Mouse (Mus musculus) hindbrain, postnatal 0 days (tissue): ENCODE measurements around the gene Bod1l. TPM values are rescaled to one million over a fixed set of nuclear protein-coding genes. Genes with fewer than 3 reads are reported as not detected.
A peak's percentile ranks its signal among the peaks of the same experiment; 100 is the strongest.

Experiments
- ATAC-seq: fragments of 200-750 bp; cut with Nextera tagmentation; 2 replicates; pipeline ENCODE4 v1.8.0; 2017; ENCODE audit warnings: mild to moderate bottlenecking, moderate TSS enrichment, moderate library complexity
- DNase-seq: peaks from one replicate; pipeline ENCODE4 v3.0.0-alpha.2; 2015; ENCODE audit warnings: low spot score
- H3K27ac ChIP-seq: fragments of 300-500 bp; sonication (generic); 2 replicates; pipeline ENCODE4 v1.5.1; 2014; ENCODE audit warnings: mild to moderate bottlenecking
- H3K27me3 ChIP-seq: fragments of 300-500 bp; sonication (generic); 2 replicates; pipeline ENCODE4 v1.6.1; 2014; ENCODE audit warnings: low read length, mixed read lengths; ENCODE audit not compliant: insufficient read depth
- H3K36me3 ChIP-seq: fragments of 300-500 bp; sonication (generic); 2 replicates; pipeline ENCODE4 v1.6.1; 2014; ENCODE audit warnings: low read length, mixed read lengths; ENCODE audit not compliant: insufficient read depth
- H3K4me1 ChIP-seq: fragments of 300-500 bp; sonication (generic); 2 replicates; pipeline ENCODE4 v1.6.1; 2014; ENCODE audit warnings: antibody characterized with exemption, low read length, mixed read lengths; ENCODE audit not compliant: insufficient read depth
- H3K4me2 ChIP-seq: fragments of 300-500 bp; sonication (generic); 2 replicates; pipeline ENCODE4 v1.6.1; 2014; ENCODE audit warnings: low read depth, mild to moderate bottlenecking, low read length, moderate library complexity, mixed read lengths
- H3K4me3 ChIP-seq: fragments of 300-500 bp; sonication (generic); 2 replicates; pipeline ENCODE4 v1.5.1; 2014; ENCODE audit warnings: low read length
- H3K9ac ChIP-seq: fragments of 300-500 bp; sonication (generic); replicated peaks from 2 replicates; pipeline ENCODE4 v1.6.1; 2014; ENCODE audit warnings: mild to moderate bottlenecking, low read length, moderate library complexity, mixed read lengths
- H3K9me3 ChIP-seq: fragments of 300-500 bp; sonication (generic); 2 replicates; pipeline ENCODE4 v1.6.1; 2016; ENCODE audit warnings: low read length, mixed read lengths
- CTCF ChIP-seq: IDR thresholded peaks from 2 replicates; pipeline ENCODE4 v1.5.1; 2016; ENCODE audit warnings: antibody characterized with exemption, control low read depth, low read depth
- WGBS: fragments of 180-500 bp; shearing (Covaris S2); extraction: QIAGEN DNeasy Blood & Tissue Kit; methylation state at CpG from one replicate; pipeline ENCODE4 v1.1.7; 2014; 5-methylcytosine and 5-hydroxymethylcytosine counted together
- polyA plus RNA-seq: library from polyadenylated mRNA; unstranded; fragments of >200 nt; fragmentation: Nextera tagmentation; extraction: Ambion mirVana; gene quantifications from 2 replicates; pipeline ENCODE4 v1.2.1, GENCODE M21; 2015
- total RNA-seq: library from RNA; depleted of rRNA; stranded (reverse); fragments of >200 nt; gene quantifications from 2 replicates; pipeline ENCODE4 v1.2.3, GENCODE M21; 2014

Bod1l gene
- total and polyA plus RNA-seq, 2 experiments from 2014 or later, result 14.0 to 29.5 TPM

DNA sequence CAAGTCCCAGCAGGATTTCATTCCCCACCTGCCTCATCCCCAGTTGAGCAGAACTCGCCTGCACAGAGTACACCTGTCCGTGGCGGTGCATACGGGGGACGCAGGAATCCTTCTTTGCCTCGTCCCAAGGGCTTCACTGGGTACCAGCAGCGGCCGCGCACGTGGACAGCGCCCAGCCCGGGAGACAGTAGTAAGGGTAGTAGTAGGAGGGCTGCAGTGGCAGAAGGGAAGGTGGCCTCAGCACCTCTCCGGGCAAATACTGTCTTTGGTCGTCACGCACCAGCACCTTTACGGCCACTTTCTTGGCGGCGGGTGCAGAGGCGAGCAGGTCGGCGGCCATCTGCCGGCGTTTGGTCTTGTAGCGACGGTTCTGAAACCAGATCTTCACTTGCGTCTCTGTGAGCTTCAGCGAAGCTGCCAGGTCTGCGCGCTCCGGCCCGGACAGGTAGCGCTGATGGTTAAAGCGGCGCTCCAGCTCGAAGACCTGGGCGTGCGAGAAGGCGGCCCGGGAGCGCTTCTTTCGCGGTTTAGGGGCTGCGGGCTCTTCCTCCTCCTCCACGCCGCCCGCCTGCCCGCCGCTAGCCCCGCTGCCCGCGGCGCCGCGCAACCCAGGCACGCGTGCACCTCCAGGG is 82.5 kb downstream of the Bod1l start:
- H3K4me2 ChIP-seq, result peak overlapping the region; percentile 21; the same call in 1 of the 2 replicates
- no peak for ATAC-seq
- no peak for DNase-seq
- peaks cover 10% of the 10 kb centered on the region for H3K4me1 ChIP-seq
- H3K9me3 ChIP-seq, result no peaks in the 10 kb centered on the region
- no peak overlapping the region for H3K27ac ChIP-seq
- H3K9ac ChIP-seq, result no peak overlapping the region
- H3K4me3 ChIP-seq, result peak overlapping the region; percentile 19
- under 1% methylated on average over 54 of the region's 56 CpGs for WGBS
- TF ChIP-seq CTCF, result no peak
- H3K36me3 ChIP-seq, result no peaks in the 10 kb centered on the region
- peaks cover 86% of the 10 kb centered on the region for H3K27me3 ChIP-seq

GRCm38 (mm10) chr5:41760831-41761508 is 83.1 kb downstream of the Bod1l start:
- no peak for DNase-seq
- Histone ChIP-seq H3K27me3 (peaks cover 81% of the 10 kb centered on the region), H3K9me3 (no peaks in the 10 kb centered on the region), H3K27ac (no peak overlapping the region), H3K36me3 (no peaks in the 10 kb centered on the region), H3K9ac (no peak overlapping the region), H3K4me1 (peaks cover 10% of the 10 kb centered on the region), H3K4me3 (peak overlapping the region; percentile 19; the same call in 1 of the 2 replicates), H3K4me2 (no peak overlapping the region)
- no peak for TF ChIP-seq CTCF
- ATAC-seq, result no peak
- WGBS, result 2% methylated on average over 22 of the region's 22 CpGs

DNA sequence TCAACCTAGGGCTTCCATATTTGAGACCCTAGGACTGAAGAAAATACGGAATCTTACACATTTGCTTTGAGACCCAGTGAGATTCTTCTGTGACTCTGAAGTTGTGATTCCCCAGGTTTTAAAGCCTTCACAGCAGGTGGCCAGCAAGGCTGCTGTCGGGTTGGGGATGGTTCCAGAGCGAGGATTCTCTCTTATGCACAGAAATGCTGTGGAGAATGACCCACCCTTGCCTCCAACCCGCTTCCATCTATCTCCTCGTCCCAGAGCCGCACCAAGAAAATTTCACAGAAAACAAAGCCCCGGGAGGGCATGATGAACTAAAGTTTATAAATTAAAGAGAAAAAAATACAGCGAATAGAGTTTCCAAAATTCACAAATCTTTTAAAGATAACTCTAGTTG is 84.0 kb downstream of the Bod1l start:
- peaks cover 83% of the 10 kb centered on the region for H3K27me3 ChIP-seq
- DNase-seq (no peak), ATAC-seq (no peak)
- peaks cover 10% of the 10 kb centered on the region for H3K4me1 ChIP-seq
- H3K4me3 ChIP-seq, result no peak overlapping the region
- WGBS, result 7% methylated on average over 8 of the region's 8 CpGs
- H3K27ac ChIP-seq, result no peak overlapping the region
- no peaks in the 10 kb centered on the region for H3K9me3 ChIP-seq
- no peaks in the 10 kb centered on the region for H3K36me3 ChIP-seq
- H3K9ac ChIP-seq, result no peak overlapping the region
- no peak for TF ChIP-seq CTCF
- no peak overlapping the region for H3K4me2 ChIP-seq

GRCm38 (mm10) chr5:41758671-41759639 is 85.2 kb downstream of the Bod1l start:
- TF ChIP-seq CTCF, result no peak
- Histone ChIP-seq H3K27ac (no peak overlapping the region), H3K4me2 (no peak overlapping the region), H3K4me1 (peaks cover 7% of the 10 kb centered on the region), H3K36me3 (no peaks in the 10 kb centered on the region), H3K9ac (no peak overlapping the region), H3K9me3 (no peaks in the 10 kb centered on the region), H3K27me3 (peaks cover 87% of the 10 kb centered on the region), H3K4me3 (no peak overlapping the region)
- no peak for DNase-seq
- no peak for ATAC-seq
- WGBS, result 10% methylated on average over 19 of the region's 19 CpGs

- Histone ChIP-seq H3K9ac (no peak overlapping the region), H3K4me3 (no peak overlapping the region), H3K9me3 (no peaks in the 10 kb centered on the region), H3K4me2 (no peak overlapping the region), H3K36me3 (no peaks in the 10 kb centered on the region), H3K27ac (no peak overlapping the region), H3K4me1 (no peaks in the 10 kb centered on the region; the same call in 1 of the 2 replicates), H3K27me3 (peaks cover 85% of the 10 kb centered on the region)
- WGBS, result 7% methylated on average over 5 of the region's 5 CpGs
- DNase-seq (no peak), ATAC-seq (no peak)
- no peak for TF ChIP-seq CTCF
These were observed 86.8 kb downstream of the Bod1l start for GRCm38 (mm10) chr5:41757338-41757737.

GRCm38 (mm10) chr5:41756396-41756795 is 87.7 kb downstream of the Bod1l start:
- DNase-seq, result no peak
- Histone ChIP-seq H3K4me1 (no peaks in the 10 kb centered on the region; the same call in 1 of the 2 replicates), H3K4me2 (no peak overlapping the region), H3K9ac (no peak overlapping the region), H3K9me3 (no peaks in the 10 kb centered on the region), H3K27ac (no peak overlapping the region), H3K4me3 (no peak overlapping the region), H3K27me3 (peaks cover 85% of the 10 kb centered on the region), H3K36me3 (no peaks in the 10 kb centered on the region)
- no peak for TF ChIP-seq CTCF
- 3% methylated on average over 4 of the region's 4 CpGs for WGBS
- no peak for ATAC-seq
